Mouse (Mus musculus) spleen, postnatal 10 days (tissue): ENCODE measurements at regions not wholly inside any gene's neighbourhood (a gene's known extent, or its start where the extent isn't known, plus 50 kb on each side); places are given as distances from the start of the nearest gene placed in this dataset.

Experiments
- DNase-seq, 2 experiments: peaks; one replicate each; pipeline ENCODE4 v3.0.0; 2021 to 2022; ENCODE audit warnings: low spot score in 2 of 2

- DNase-seq = no peak
These were observed 156.6 kb upstream of the Tex13c2 start for GRCm38 (mm10) chrX:42332906-42333305.

- no peak for DNase-seq
These were observed 155.9 kb upstream of the Tex13c2 start for GRCm38 (mm10) chrX:42333631-42334030.

- DNase-seq = no peak
These were observed 154.7 kb upstream of the Tex13c2 start for GRCm38 (mm10) chrX:42334794-42335193.

GRCm38 (mm10) chrX:42336772-42337171, 152.7 kb upstream of the Tex13c2 start:
- DNase-seq = no peak

- no peak for DNase-seq
These were observed 147.1 kb upstream of the Tex13c2 start for GRCm38 (mm10) chrX:42342362-42342761.

GRCm38 (mm10) chrX:42342951-42343879, 146.3 kb upstream of the Tex13c2 start:
- DNase-seq = peak in 1 of 2 experiments; percentile 19

- no peak for DNase-seq
These were observed 136.8 kb upstream of the Tex13c2 start for GRCm38 (mm10) chrX:42352610-42353254.

- no peak for DNase-seq
These were observed 129.9 kb upstream of the Tex13c2 start for GRCm38 (mm10) chrX:42359381-42360172.

GRCm38 (mm10) chrX:42360173-42360931, 129.1 kb upstream of the Tex13c2 start:
- DNase-seq = peak in 1 of 2 experiments; percentile 14

- DNase-seq = no peak
These were observed 128.5 kb upstream of the Tex13c2 start for GRCm38 (mm10) chrX:42360973-42361372.

GRCm38 (mm10) chrX:42361400-42362028, 128.0 kb upstream of the Tex13c2 start:
- no peak for DNase-seq

GRCm38 (mm10) chrX:42364137-42364536, 125.4 kb upstream of the Tex13c2 start:
- no peak for DNase-seq

GRCm38 (mm10) chrX:42373794-42374398, 115.6 kb upstream of the Tex13c2 start:
- no peak for DNase-seq

- DNase-seq = no peak
These were observed 95.5 kb upstream of the Tex13c2 start for GRCm38 (mm10) chrX:42393836-42394556.

GRCm38 (mm10) chrX:42396441-42396840, 93.0 kb upstream of the Tex13c2 start:
- DNase-seq = no peak

- DNase-seq = no peak
These were observed 90.7 kb upstream of the Tex13c2 start for GRCm38 (mm10) chrX:42398836-42399235.

- DNase-seq = peak in 1 of 2 experiments; percentile 12
These were observed 90.1 kb upstream of the Tex13c2 start for GRCm38 (mm10) chrX:42399343-42399742.

- no peak for DNase-seq
These were observed 88.4 kb upstream of the Tex13c2 start for GRCm38 (mm10) chrX:42401091-42401490.

GRCm38 (mm10) chrX:42401564-42402334, 87.7 kb upstream of the Tex13c2 start:
- no peak for DNase-seq
